Mouse (Mus musculus): Measurements from ENCODE around the gene Srgap1.

The Srgap1 gene

DNA sequence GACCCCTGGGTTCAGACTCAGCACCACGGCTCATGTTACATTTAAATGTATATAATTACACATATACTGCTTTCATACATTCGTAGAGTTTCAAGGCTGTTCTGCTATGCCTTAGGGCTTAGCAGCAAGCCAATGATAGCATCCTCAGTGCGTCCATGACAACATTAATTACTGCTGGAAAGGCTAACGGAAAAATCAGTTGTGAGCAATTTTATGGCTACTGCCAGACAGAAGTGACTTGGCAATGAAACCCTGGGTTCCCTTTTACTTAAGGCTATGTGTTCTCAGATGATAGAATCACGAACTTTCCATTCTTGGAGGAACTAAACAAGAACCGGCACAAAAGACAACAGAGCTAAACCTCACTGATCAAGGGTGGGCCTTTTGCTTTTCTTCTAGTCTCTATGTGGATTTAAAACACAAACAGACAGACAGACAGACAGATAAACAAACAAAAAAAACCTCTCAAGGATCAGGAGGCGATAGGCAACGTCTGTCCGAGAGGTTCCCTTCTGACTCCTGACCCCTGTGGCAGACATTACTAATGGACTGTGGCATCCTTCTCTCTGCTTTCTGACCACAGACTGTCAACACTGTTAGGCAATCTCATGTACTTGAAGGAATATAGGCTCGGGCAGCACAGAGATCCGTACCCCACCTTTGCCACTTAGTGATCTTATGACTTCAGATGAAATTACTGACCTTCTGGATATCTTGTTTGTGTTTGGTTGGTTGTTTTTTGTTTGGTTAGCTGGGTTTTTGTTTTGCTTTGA is 85.8 kb downstream of the Srgap1 start:
- no peak for DNase-seq

DNA sequence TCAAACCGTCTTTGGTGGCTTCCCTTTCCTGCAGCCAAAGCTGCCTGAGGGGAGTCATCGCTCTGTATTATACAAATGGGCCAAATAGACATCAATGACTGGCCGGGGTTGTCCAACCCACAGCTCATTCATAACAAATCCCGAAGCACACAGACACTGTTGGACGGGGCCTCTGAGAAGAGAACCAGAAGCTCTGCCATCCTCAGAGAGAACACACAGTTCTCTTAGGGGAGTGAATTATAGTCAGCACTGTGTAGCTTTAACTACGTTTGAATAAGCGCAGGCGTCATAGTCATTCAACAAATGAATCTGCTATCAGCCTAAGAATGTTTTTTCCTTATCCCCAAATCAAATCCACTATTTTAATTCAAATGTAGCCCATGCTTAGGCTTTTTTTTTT is 88.4 kb downstream of the Srgap1 start:
- no peak for DNase-seq

DNA sequence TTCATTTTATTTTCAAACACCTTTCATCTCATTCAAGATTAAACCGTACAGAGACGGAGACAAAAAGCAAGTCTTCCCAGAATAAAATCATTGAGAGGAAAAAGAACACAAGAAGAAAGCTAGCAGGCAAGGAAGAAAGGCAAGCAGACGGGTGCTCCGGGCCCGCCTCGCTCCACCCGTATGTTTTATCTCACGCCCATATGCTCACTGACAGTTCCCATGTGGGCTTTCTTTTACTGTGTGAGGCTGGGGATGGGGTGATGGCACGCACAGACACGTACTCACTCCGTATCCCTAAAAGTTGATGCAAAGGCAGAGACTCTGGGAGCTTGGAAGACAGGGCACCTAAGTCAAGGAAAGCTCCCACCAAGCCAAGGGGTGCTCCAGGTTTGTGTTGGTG is 90.6 kb downstream of the Srgap1 start:
- no peak for DNase-seq

GRCm38 (mm10) chr10:121955730-121956129 is 91.4 kb downstream of the Srgap1 start:
- DNase-seq, result no peak

DNA sequence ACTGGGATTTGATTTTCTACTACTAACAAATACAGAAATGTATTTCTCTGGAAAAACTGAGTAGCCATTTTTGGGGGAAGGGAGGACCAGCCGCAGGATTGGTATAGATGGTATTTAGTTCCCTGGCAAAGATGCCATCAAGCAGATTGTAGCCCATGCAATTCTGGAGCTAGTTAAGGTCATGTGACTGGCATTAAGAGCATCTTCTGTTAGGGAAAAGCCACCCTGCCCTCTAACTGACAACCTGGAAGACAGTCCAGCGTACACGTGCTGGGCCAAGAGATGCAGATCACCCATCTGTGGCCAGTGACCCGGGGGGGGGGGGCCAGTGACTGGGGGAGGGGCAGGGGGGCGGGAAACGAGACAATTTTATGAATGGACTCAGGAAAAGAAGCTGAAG is 92.2 kb downstream of the Srgap1 start:
- no peak for DNase-seq

- DNase-seq, result no peak
These were observed 94.1 kb downstream of the Srgap1 start for GRCm38 (mm10) chr10:121953041-121953440.

- no peak for DNase-seq
These were observed 100.9 kb downstream of the Srgap1 start for GRCm38 (mm10) chr10:121946173-121946572.

DNA sequence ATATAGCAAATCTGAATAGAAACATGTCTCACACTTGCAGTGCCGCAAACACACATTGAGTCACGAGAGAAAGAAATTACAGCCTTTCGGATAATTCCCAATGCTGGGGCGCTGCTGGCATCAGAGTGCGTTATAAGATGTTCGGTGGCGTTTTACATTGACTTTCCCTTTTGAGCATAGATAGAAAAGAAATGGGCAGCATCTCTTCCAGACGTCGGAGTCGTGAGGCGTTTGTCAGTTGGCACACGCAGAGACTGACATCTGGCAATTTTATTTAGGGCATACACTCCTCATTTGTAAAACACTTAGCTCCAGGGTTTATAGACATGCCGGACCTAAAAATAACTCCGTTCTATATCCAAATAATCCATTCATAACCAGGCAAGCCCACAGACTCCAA is 115.2 kb downstream of the Srgap1 start:
- no peak for DNase-seq

DNA sequence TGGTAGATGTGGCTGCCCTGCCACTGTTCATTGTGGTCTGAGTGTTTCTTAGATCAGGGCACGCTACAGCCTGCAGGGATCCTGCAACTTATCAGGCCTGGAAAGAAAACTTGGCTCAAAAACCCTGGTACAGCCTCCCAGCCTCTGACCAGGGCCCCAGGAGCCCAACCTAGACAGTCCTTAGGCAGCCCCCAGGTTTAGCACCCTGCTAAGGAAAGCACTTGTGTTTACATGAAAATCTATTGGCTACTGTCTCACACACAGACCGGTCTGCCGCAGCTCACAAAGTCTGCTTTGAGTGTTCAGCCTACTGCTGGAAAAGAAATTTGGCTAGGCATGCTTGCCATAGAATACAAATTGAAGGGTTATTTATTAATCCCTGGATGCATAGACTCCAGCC is 121.0 kb downstream of the Srgap1 start:
- DNase-seq, result no peak

DNA sequence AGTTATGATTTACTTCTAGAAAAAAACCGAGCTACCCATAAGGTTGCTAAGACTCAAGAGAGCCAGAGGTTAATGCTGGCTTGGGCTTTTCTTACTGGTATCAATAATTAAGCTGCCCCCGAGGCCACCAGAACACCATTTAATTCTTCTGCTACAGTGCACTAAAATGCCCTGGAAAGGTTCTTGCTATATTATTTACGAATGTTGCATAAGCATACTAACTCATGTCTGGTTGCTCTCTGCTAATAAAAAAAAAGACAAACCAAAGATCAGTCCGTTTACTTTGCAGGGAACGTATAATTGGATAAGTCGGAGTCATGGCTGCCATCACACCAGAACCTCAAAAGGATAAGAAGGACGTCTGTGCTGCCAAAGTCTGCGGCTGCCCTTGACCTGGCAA is 128.1 kb downstream of the Srgap1 start:
- DNase-seq, result no peak

GRCm38 (mm10) chr10:121918579-121918978 is 128.5 kb downstream of the Srgap1 start:
- no peak for DNase-seq

DNA sequence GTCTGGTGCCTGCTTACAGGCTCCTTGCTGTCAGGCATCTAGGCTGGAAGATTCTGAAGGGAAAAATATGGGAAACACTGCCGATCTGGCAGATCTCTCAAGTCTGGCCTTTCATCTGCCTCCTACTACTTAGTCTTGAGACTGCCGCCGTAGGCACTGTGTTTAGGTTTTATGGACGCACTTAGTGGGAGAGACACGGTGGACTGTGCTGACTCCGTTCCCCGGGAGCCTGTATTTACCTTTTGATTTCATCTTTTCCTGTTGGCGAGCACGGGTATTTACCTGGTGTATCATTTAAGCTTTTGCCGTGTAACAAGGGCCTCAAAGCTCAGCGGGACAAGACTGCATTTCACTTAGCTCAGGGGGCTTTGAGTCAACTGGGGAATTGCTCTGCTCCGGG is 131.6 kb downstream of the Srgap1 start:
- DNase-seq, result no peak

DNA sequence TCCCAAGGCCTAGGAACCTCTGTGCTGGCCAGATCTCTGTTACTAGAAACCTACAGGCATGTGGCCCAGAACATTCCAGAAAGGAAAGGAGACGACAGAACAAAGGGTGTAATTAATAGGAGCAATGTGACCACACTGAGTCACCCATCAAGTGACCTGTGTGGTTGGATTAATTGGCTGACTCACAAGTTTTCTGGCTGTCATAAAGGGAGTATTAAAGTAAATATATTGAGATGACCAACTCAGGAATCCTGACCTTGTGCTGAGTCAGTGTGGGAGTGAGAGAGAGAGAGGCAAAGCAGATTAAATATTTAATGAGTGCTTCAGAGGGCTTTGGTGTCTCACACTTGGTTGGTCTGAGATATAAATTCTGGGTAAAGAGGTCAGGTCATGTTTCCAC is 143.0 kb downstream of the Srgap1 start:
- DNase-seq, result no peak

DNA sequence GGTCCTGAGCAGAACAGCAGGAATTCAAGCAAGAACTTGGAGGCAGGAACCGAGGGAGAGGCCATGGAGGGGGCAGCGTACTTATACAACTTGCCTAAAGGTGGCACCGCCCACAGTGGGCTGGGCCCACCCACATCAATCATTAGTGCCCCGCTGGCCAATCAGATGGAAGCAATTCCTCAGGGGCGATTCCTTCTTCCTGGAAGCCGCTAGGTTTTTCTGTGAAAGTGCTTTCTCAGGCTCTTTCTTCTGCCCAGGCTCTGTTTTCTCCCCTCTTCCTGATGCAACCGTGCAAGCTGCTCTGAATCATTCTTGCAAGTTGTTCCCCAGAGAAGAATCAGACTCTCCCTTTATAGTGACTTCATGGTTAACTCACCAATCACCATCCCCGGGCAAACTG is 144.5 kb downstream of the Srgap1 start:
- no peak for DNase-seq

DNA sequence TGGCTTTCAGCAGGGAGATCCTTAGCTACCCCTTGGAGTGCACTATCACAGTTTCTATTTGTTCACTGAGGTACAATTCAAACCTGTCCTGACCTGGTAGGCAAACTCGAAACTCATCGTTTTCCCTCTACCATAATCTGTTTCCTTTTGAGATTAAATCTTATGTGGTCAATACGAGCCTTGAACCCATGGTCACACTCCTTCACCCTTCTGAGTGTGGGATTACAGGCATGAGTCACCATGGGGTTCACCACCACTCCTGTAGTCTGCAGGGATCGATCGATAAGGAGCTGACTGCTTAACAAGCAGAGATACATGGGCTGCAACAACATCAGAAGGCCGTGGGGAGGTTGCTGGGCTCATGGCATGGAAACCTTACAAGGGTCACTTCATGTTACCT is 146.3 kb downstream of the Srgap1 start:
- no peak for DNase-seq

DNA sequence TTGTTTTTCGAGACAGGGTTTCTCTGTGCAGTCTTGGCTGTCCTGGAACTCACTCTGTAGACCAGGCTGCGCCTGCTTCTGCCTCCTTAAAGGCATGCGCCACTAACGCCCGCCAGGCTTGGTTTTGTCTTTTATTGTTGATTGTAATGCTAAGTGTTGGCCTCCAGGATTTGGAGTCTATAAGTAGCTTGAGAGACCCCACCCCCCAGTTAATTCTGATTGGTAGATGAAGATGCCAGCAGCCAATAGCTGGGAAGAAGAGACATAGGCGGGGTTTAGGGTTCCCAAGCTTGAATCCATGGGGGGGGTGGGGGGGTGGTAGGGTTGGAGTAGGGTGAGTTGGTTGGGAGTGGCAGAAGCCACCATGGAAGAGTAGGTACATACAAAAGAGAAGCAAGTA is 147.4 kb downstream of the Srgap1 start:
- no peak for DNase-seq

- DNase-seq, result no peak
These were observed 149.2 kb downstream of the Srgap1 start for GRCm38 (mm10) chr10:121897835-121898370.

DNA sequence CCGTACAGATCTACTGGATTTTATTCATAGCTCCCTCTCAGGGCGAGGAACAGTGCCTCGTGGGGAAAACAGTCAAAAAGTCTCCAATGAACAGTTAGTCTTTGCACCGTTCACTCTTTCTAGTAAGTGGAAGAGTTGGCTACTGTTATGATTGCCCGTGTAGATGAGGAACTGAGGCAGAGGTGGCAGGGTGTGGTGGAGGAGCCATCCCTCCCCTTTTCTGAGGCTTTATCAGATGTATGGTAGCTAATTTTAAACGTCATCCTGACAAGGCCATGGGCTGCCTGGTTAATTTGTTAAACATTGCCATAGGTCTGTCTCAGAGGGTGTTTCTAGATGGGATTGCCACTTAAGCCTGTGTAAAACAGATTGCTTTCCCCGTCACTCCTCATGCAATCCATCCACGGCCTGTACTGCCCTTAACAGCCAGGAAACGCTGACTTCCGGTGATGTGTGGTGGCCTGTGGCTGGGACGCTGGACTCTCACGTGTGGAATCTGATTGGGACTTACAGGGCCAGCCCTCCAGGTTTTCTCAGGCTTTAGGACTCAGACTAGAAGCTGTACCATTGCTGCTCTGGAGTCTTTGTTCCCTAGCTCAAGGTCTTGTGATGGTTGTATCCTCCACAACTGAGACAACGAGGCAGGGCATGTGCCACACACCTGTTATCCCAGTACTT is 155.6 kb downstream of the Srgap1 start:
- DNase-seq, result no peak

DNA sequence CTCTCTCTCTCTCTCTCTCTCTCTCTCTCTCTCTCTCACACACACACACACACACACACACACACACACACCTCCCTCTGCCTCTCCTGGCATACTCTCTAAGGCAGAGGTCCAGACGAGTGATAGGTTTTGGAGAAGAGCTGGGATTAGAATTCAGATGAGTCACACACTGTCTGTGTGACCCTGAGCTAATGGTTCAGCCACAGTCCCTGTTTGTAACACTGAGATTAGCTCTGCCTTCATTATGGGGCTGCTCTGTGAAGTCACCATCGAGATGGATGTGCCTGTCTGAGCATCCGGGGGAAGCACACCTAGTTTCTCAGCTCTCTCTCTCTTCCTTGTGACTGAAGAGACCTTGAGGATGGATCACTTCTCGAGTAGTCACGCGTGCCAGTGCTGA is 157.1 kb downstream of the Srgap1 start:
- no peak for DNase-seq

GRCm38 (mm10) chr10:121886805-121887204 is 160.3 kb downstream of the Srgap1 start:
- DNase-seq, result no peak

- DNase-seq, result no peak
These were observed 161.4 kb downstream of the Srgap1 start for GRCm38 (mm10) chr10:121885512-121886218.

DNA sequence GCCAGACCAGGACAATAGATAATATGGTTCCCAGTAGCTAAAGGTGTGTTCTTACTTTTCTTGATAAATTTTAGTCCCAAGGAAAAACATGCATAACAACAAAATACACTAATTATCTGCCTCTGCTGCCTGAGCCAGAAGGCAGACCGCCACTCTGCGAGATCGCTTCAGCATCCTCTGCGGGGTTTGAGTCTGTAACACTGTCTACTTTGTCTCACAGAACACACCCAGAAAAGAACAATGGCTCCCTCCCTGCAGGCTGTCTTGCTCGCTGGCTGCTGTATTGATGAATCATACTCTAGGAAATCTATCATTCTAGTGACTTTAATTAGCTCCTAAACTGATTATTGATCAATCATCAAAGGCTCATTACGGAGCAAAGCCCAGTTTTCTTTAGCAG is 164.7 kb downstream of the Srgap1 start:
- DNase-seq, result no peak

DNA sequence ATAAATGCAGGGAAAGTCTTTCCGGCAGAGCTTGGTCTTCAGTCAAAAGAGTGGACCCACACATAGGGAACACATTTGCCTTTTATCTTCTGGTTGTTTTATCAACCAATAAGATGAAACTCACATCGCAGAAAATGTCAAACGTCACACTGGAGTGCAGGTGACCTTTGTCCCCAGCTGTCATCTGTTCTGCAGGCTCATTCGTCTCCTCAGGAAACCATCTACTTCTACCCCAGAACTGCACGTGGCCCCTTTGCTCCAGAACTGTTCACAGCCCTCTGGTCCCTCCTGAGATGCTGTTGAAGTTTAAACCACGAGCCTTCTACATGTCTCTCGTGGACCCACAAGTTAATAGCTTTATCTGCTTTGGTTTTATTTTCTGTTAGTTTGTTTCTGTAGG is 168.3 kb downstream of the Srgap1 start:
- DNase-seq, result no peak

DNA sequence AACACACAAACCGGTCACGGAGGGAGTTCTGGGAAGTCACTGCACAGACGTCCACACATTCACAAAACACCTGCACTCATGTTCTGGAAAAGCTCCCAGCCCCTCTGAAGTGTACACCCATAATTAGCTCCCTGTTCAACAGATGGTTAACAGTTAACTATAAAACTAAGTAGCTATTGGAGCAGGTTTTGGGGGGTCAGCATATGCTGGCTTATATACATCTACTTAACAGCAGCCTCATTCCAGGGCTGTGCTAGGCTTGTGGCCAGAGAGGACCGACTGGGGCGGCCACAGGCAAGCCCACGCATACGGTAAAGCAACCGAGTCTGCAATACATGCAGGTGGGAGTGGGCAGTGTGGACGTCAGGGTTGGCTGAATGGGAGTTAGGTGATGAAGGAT is 169.2 kb downstream of the Srgap1 start:
- DNase-seq, result no peak
